Mouse (Mus musculus) lung, adult 18-20 months (tissue): ENCODE data around the gene Olfr575.

Experiments used
- DNase-seq, 2 experiments: peaks; one replicate each; pipeline ENCODE4 v3.0.0; 2022; ENCODE audit warnings: mixed read lengths in 2 of 2

Gene Olfr575

GRCm38 (mm10) chr7:102958593-102958992, at the start of gene Olfr575:
Gene Olfr575, minus strand, starts transcription at chr7:102958775.
- DNase-seq = no peak

GRCm38 (mm10) chr7:102989224-102989623, 30.6 kb upstream of the Olfr575 start, which contains the start of gene Olfr578:
Gene Olfr578, minus strand, starts transcription at chr7:102989324.
- no peak for DNase-seq

- DNase-seq = no peak
Measured at GRCm38 (mm10) chr7:102975843-102976242, 17.3 kb upstream of the Olfr575 start, which contains the start of gene Olfr577. Gene Olfr577, minus strand, starts transcription at chr7:102975943.

- no peak for DNase-seq
Measured at GRCm38 (mm10) chr7:102974399-102974798, 15.8 kb upstream of the Olfr575 start.

GRCm38 (mm10) chr7:102962360-102962759, 3.8 kb upstream of the Olfr575 start, which contains the start of gene Olfr576:
Gene Olfr576, plus strand, starts transcription at chr7:102962660.
- no peak for DNase-seq

- no peak for DNase-seq
Measured at GRCm38 (mm10) chr7:102958137-102958536, 438 bp downstream of the Olfr575 start.

GRCm38 (mm10) chr7:102950732-102951131, 7.8 kb downstream of the Olfr575 start:
- DNase-seq = no peak

GRCm38 (mm10) chr7:102948167-102948566, 10.4 kb downstream of the Olfr575 start, which contains the start of gene Olfr574:
Gene Olfr574, plus strand, starts transcription at chr7:102948467.
- no peak for DNase-seq

GRCm38 (mm10) chr7:102943417-102943816, 15.2 kb downstream of the Olfr575 start:
- no peak for DNase-seq

- no peak for DNase-seq
Measured at GRCm38 (mm10) chr7:102942475-102942874, 16.1 kb downstream of the Olfr575 start, which contains the start of gene Olfr573-ps1. Gene Olfr573-ps1, minus strand, starts transcription at chr7:102942575.

GRCm38 (mm10) chr7:102927105-102927504, 31.5 kb downstream of the Olfr575 start:
- DNase-seq = no peak

GRCm38 (mm10) chr7:102924109-102924508, 34.5 kb downstream of the Olfr575 start, which contains the start of gene Olfr572:
Gene Olfr572, plus strand, starts transcription at chr7:102924409.
- DNase-seq = no peak

- DNase-seq = peak in 1 of 2 experiments; percentile 1
Measured at GRCm38 (mm10) chr7:102919632-102920031, 38.9 kb downstream of the Olfr575 start.

GRCm38 (mm10) chr7:102917032-102917875, 41.3 kb downstream of the Olfr575 start, which contains the start of gene Olfr571:
Gene Olfr571, minus strand, starts transcription at chr7:102917536.
- DNase-seq = no peak

GRCm38 (mm10) chr7:102916405-102916804, 42.2 kb downstream of the Olfr575 start:
- no peak for DNase-seq

GRCm38 (mm10) chr7:102915261-102915660, 43.3 kb downstream of the Olfr575 start:
- no peak for DNase-seq
